Mouse (Mus musculus): ENCODE measurements around the gene Tnfsf10.
"Not testable (repeated sequence)": the region's sequence is repeated elsewhere in the genome, so short reads cannot be mapped to it uniquely, and the experiment has no call there.

DNA sequence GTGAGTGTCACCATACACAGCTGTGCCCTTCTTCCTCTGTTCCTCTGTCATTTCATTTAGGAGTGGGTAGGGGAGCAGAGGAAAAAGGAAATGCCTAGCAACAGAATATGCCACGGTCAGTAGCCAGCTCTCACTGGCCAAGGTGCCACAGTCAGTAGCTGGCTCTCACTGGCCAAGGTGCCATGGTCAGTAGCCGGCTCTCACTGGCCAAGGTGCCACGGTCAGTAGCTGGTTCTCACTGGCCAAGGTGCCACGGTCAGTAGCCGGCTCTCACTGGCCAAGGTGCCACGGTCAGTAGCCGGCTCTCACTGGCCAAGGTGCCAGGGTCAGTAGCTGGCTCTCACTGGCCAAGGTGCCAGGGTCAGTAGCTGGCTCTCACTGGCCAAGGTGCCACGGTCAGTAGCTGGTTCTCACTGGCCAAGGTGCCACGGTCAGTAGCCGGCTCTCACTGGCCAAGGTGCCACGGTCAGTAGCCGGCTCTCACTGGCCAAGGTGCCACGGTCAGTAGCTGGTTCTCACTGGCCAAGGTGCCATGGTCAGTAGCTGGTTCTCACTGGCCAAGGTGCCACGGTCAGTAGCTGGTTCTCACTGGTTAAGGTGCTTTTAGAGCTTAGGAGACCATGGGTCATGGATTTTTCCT lies 37.4 kb upstream of the Tnfsf10 start:
- not testable (repeated sequence) for TF ChIP-seq CTCF, EP300 (IDR thresholded peaks at IDR 0.05; ENCODE audit: low read depth)
